Mouse (Mus musculus): Measurements from ENCODE around the gene Wfikkn2.

GRCm38 (mm10) chr11:94287105-94287504, 41.3 kb upstream of the Wfikkn2 start:
- TF ChIP-seq CTCF (IDR thresholded peaks at IDR 0.05; ENCODE audit: low read depth) (no peak), EP300 (optimal IDR thresholded peaks at IDR 0.05) (no peak)
